Mouse (Mus musculus): ENCODE results near the gene Klf12.
A peak's percentile ranks its signal among the peaks of the same experiment; 100 is the strongest.

Klf12 gene

GRCm38 (mm10) chr14:100284119-100284860, at the start of gene Klf12:
Gene Klf12, minus strand, starts transcription at chr14:100284679.
- DNase-seq, result peak; percentile 91

- DNase-seq, result no peak
Observed at GRCm38 (mm10) chr14:100333369-100333768, 48.9 kb upstream of the Klf12 start.

GRCm38 (mm10) chr14:100328602-100329276, 44.3 kb upstream of the Klf12 start:
- DNase-seq, result no peak

GRCm38 (mm10) chr14:100324303-100324702, 39.8 kb upstream of the Klf12 start:
- no peak for DNase-seq

GRCm38 (mm10) chr14:100322012-100322411, 37.5 kb upstream of the Klf12 start:
- DNase-seq, result no peak

- DNase-seq, result no peak
Observed at GRCm38 (mm10) chr14:100316780-100317179, 32.3 kb upstream of the Klf12 start.

- DNase-seq, result no peak
Observed at GRCm38 (mm10) chr14:100314099-100314498, 29.6 kb upstream of the Klf12 start.

GRCm38 (mm10) chr14:100300905-100301304, 16.4 kb upstream of the Klf12 start:
- DNase-seq, result no peak

- DNase-seq, result no peak
Observed at GRCm38 (mm10) chr14:100298892-100299291, 14.4 kb upstream of the Klf12 start.

GRCm38 (mm10) chr14:100286586-100287241, 2.2 kb upstream of the Klf12 start:
- no peak for DNase-seq

- peak; percentile 87 for DNase-seq
Observed at GRCm38 (mm10) chr14:100285656-100286585, 1.4 kb upstream of the Klf12 start.

- DNase-seq, result peak; percentile 94
Observed at GRCm38 (mm10) chr14:100284861-100285655, 579 bp upstream of the Klf12 start.

GRCm38 (mm10) chr14:100283411-100284118, 914 bp downstream of the Klf12 start:
- peak; percentile 47 for DNase-seq

- DNase-seq, result no peak
Observed at GRCm38 (mm10) chr14:100282651-100283050, 1.8 kb downstream of the Klf12 start.

- peak; percentile 49 for DNase-seq
Observed at GRCm38 (mm10) chr14:100281734-100282133, 2.7 kb downstream of the Klf12 start.

- DNase-seq, result no peak
Observed at GRCm38 (mm10) chr14:100274179-100274578, 10.3 kb downstream of the Klf12 start.

- peak; percentile 54 for DNase-seq
Observed at GRCm38 (mm10) chr14:100260531-100260930, 23.9 kb downstream of the Klf12 start.

- DNase-seq, result peak; percentile 77
Observed at GRCm38 (mm10) chr14:100243046-100243445, 41.4 kb downstream of the Klf12 start.

GRCm38 (mm10) chr14:100239874-100240273, 44.6 kb downstream of the Klf12 start:
- DNase-seq, result no peak

GRCm38 (mm10) chr14:100236757-100237156, 47.7 kb downstream of the Klf12 start:
- peak; percentile 89 for DNase-seq

- DNase-seq, result no peak
Observed at GRCm38 (mm10) chr14:100235746-100236145, 48.7 kb downstream of the Klf12 start.

Data from kidney, adult 9 months (tissue).